Mouse (Mus musculus) midbrain, embryonic 11.5 days (tissue): Measurements from ENCODE around the gene Gm17535. TPM values are rescaled to one million over a fixed set of nuclear protein-coding genes. Genes with fewer than 3 reads are reported as not detected.
A peak's percentile ranks its signal among the peaks of the same experiment; 100 is the strongest.
"Not testable (repeated sequence)": the region's sequence is repeated elsewhere in the genome, so short reads cannot be mapped to it uniquely, and the experiment has no call there.

Experiments used
- ATAC-seq: fragments of 200-750 bp; cut with Nextera tagmentation; 2 replicates; pipeline ENCODE4 v1.8.0; 2017; ENCODE audit warnings: moderate TSS enrichment, moderate library complexity; ENCODE audit not compliant: low FRiP score
- DNase-seq: peaks from one replicate; pipeline ENCODE4 v3.0.0; 2015; ENCODE audit warnings: low spot score; ENCODE audit errors: missing footprints
- H3K27ac ChIP-seq: fragments of 300-500 bp; sonication (generic); 2 replicates; pipeline ENCODE4 v1.5.1; 2014; ENCODE audit warnings: low read depth, low read length
- H3K27me3 ChIP-seq: fragments of 300-500 bp; sonication (generic); 2 replicates; pipeline ENCODE4 v1.6.1; 2014; ENCODE audit warnings: mild to moderate bottlenecking, low read length, moderate library complexity, mixed read lengths; ENCODE audit not compliant: control insufficient read depth, insufficient read depth
- H3K36me3 ChIP-seq: fragments of 300-500 bp; sonication (generic); 2 replicates; pipeline ENCODE4 v1.6.1; 2014; ENCODE audit warnings: mild to moderate bottlenecking, low read length, moderate library complexity, mixed read lengths; ENCODE audit not compliant: control insufficient read depth, insufficient read depth
- H3K4me1 ChIP-seq: fragments of 300-500 bp; sonication (generic); 2 replicates; pipeline ENCODE4 v1.6.1; 2014; ENCODE audit warnings: low read length; ENCODE audit not compliant: control insufficient read depth, insufficient read depth
- H3K4me2 ChIP-seq: fragments of 300-500 bp; sonication (generic); 2 replicates; pipeline ENCODE4 v1.6.1; 2014; ENCODE audit warnings: mild to moderate bottlenecking, moderate library complexity
- H3K4me3 ChIP-seq: fragments of 300-500 bp; sonication (generic); 2 replicates; pipeline ENCODE4 v1.5.1; 2014; ENCODE audit warnings: low read depth, low read length
- H3K9ac ChIP-seq: fragments of 300-500 bp; sonication (generic); 2 replicates; pipeline ENCODE4 v1.6.1; 2014; ENCODE audit warnings: low read length
- H3K9me3 ChIP-seq: fragments of 300-500 bp; sonication (generic); 2 replicates; pipeline ENCODE4 v1.6.1; 2016; ENCODE audit warnings: low read length; ENCODE audit not compliant: control insufficient read depth
- WGBS: fragments of 180-500 bp; shearing (Covaris S2); extraction: QIAGEN DNeasy Blood & Tissue Kit; methylation state at CpG from one replicate; pipeline ENCODE4 v1.1.7; 2014; 5-methylcytosine and 5-hydroxymethylcytosine counted together
- polyA plus RNA-seq: library from polyadenylated mRNA; unstranded; fragments of >200 nt; fragmentation: Nextera tagmentation; extraction: Ambion mirVana; gene quantifications from 2 replicates; pipeline ENCODE4 v1.2.1, GENCODE M21; 2014

Gm17535 gene
- polyA plus RNA-seq, 1 experiment from 2014 or later: not detected

DNA sequence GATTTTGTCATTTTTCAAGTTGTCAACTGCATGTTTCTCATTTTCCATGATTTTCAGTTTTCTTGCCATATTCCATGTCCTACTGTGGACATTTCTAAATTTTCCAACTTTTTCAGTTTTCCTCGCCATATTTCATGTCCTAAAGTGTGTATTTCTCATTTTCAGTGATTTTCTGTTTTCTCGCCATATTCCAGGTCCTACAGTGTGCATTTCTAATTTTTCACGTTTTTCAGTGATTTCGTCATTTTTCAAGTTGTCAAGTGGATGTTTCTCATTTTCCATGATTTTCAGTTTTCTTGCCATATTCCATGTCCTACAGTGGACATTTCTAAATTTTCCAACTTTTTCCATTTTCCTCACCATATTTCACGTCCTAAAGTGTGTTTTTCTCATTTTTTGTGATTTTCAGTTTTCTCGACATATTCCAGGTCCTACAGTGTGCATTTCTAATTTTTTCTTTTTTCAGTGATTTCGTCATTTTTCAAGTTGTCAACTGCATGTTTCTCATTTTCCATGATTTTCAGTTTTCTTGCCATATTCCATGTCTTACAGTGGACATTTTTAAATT, 22.3 kb upstream of the Gm17535 start:
- not testable (repeated sequence) for ATAC-seq, H3K27ac ChIP-seq, H3K4me1 ChIP-seq, DNase-seq, H3K9ac ChIP-seq, H3K36me3 ChIP-seq, H3K4me3 ChIP-seq, H3K4me2 ChIP-seq, H3K9me3 ChIP-seq, H3K27me3 ChIP-seq
- WGBS: 91% methylated on average over 2 of the region's 7 CpGs

DNA sequence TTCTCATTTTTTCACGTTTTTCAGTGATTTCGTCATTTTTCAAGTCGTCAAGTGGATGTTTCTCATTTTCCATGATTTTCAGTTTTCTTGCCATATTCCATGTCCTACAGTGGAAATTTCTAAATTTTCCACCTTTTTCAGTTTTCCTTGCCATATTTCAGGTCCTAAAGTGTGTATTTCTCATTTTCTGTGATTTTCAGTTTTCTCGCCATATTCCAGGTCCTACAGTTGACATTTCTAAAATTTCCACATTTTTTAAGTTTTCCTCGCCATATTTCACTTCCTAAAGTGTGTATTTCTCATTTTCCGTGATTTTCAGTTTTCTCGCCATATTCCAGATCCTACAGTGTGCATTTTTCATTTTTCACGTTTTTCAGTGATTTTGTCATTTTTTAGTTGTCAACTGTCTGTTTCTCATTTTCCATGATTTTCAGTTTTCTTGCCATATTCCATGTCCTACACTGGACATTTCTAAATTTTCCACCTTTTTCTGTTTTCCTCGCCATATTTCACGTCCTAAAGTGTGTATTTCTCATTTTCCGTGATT, 21.6 kb upstream of the Gm17535 start, which contains the start of gene Gm10721:
TSS of gene Gm10721 (plus strand) at position 408 of the 547 bp plus-strand sequence.
- H3K27me3 ChIP-seq, H3K4me1 ChIP-seq, H3K4me2 ChIP-seq, H3K9ac ChIP-seq, H3K4me3 ChIP-seq, H3K27ac ChIP-seq, DNase-seq, H3K36me3 ChIP-seq, H3K9me3 ChIP-seq: not testable (repeated sequence)
- ATAC-seq: peak; percentile 58
- no CpG with 5 or more reads among the region's 11 CpGs for WGBS

GRCm38 (mm10) chr9:3015354-3015753, 19.0 kb upstream of the Gm17535 start, which contains the start of gene Gm10720:
Gene Gm10720, plus strand, starts transcription at chr9:3015654.
- H3K27ac ChIP-seq, H3K9me3 ChIP-seq, H3K4me2 ChIP-seq, DNase-seq, ATAC-seq, H3K4me1 ChIP-seq, H3K9ac ChIP-seq, H3K4me3 ChIP-seq, H3K27me3 ChIP-seq, H3K36me3 ChIP-seq: not testable (repeated sequence)
- 55% methylated on average over 4 of the region's 9 CpGs for WGBS

DNA sequence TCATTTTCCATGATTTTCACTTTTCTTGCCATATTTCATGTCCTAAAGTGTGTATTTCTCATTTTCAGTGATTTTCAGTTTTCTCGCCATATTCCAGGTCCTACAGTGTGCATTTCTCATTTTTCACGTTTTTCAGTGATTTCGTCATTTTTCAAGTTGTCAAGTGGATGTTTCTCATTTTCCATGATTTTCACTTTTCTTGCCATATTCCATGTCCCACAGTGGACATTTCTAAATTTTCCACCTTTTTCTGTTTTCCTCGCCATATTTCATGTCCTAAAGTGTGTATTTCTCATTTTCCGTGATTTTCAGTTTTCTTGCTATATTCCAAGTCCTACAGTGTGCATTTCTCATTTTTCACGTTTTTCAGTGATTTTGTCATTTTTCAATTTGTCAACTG, 18.5 kb upstream of the Gm17535 start:
- WGBS: 78% methylated on average over 4 of the region's 6 CpGs
- not testable (repeated sequence) for H3K4me2 ChIP-seq, H3K27me3 ChIP-seq, DNase-seq, H3K9me3 ChIP-seq, H3K9ac ChIP-seq, H3K36me3 ChIP-seq, ATAC-seq, H3K4me1 ChIP-seq, H3K27ac ChIP-seq, H3K4me3 ChIP-seq

DNA sequence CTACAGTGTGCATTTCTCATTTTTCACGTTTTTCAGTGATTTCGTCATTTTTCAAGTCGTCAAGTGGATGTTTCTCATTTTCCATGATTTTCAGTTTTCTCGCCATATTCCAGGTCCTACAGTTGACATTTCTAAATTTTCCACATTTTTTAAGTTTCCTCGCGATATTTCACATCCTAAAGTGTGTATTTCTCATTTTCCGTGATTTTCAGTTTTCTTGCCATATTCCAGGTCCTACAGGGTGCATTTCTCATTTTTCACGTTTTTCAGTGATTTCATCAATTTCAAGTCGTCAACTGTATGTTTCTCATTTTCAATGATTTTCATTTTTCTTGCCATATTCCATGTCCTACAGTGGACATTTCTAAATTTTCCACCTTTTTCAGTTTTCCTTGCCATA, 17.3 kb upstream of the Gm17535 start, which contains the start of gene Gm10719:
TSS of gene Gm10719 (plus strand) at position 301 of the 400 bp plus-strand sequence.
- no CpG with 5 or more reads among the region's 9 CpGs for WGBS
- not testable (repeated sequence) for H3K36me3 ChIP-seq, H3K4me1 ChIP-seq, H3K27me3 ChIP-seq, H3K27ac ChIP-seq, H3K9ac ChIP-seq, H3K4me3 ChIP-seq, H3K9me3 ChIP-seq, H3K4me2 ChIP-seq, ATAC-seq, DNase-seq

DNA sequence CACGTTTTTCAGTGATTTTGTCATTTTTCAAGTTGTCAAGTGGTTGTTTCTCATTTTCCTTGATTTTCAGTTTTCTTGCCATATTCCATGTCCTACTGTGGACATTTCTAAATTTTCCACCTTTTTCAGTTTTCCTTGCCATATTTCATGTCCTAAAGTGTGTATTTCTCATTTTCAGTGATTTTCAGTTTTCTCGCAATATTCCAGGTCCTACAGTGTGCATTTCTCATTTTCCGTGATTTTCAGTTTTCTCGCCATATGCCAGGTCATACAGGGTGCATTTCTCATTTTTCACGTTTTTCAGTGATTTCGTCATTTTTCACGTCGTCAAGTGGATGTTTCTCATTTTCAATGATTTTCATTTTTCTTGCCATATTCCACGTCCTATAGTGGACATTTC, 15.5 kb upstream of the Gm17535 start:
- not testable (repeated sequence) for H3K36me3 ChIP-seq, H3K4me3 ChIP-seq, ATAC-seq, H3K27me3 ChIP-seq, DNase-seq, H3K9ac ChIP-seq, H3K4me2 ChIP-seq, H3K4me1 ChIP-seq, H3K9me3 ChIP-seq, H3K27ac ChIP-seq
- WGBS: 63% methylated on average over 9 of the region's 9 CpGs

- 75% methylated on average over 11 of the region's 19 CpGs for WGBS
- H3K9me3 ChIP-seq, DNase-seq, H3K9ac ChIP-seq, H3K4me1 ChIP-seq, H3K27ac ChIP-seq, H3K27me3 ChIP-seq, H3K36me3 ChIP-seq, H3K4me3 ChIP-seq, H3K4me2 ChIP-seq: not testable (repeated sequence)
- peak; percentile 60 for ATAC-seq
Observed at GRCm38 (mm10) chr9:3019835-3020727, 14.3 kb upstream of the Gm17535 start.

DNA sequence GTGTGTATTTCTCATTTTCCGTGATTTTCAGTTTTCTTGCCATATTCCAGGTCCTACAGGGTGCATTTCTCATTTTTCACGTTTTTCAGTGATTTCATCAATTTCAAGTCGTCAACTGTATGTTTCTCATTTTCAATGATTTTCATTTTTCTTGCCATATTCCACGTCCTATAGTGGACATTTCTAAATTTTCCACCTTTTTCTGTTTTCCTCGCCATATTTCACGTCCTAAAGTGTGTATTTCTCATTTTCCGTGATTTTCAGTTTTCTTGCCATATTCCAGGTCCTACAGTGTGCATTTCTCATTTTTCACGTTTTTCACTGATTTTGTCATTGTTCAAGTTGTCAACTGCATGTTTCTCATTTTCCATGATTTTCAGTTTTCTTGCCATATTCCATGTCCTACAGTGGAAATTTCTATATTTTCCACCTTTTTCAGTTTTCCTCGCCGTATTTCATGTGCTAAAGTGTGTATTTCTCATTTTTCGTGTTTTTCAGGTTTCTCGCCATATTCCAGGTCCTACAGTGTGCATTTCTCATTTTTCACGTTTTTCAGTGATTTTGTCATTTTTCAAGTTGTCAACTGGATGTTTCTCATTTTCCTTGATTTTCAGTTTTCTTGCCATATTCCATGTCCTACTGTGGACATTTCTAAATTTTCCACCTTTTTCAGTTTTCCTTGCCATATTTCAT, 11.9 kb upstream of the Gm17535 start:
- not testable (repeated sequence) for H3K27ac ChIP-seq

More for the DNA sequence above, 11.9 kb upstream of the Gm17535 start:
- H3K4me2 ChIP-seq, H3K4me1 ChIP-seq, H3K9me3 ChIP-seq, H3K27me3 ChIP-seq, H3K9ac ChIP-seq, H3K36me3 ChIP-seq, ATAC-seq, H3K4me3 ChIP-seq: not testable (repeated sequence)
- peak; percentile 84 for DNase-seq
- 68% methylated on average over 9 of the region's 13 CpGs for WGBS
